ENCODE assay signal across 8 mouse cellular contexts in genomic region chr8:94770945-94771344, GRCm38 (mm10). TPM values are rescaled to one million over a fixed set of nuclear protein-coding genes. Genes with fewer than 3 reads are reported as not detected.
DNase-seq lines count a peak whose midpoint lies in the region; ATAC-seq and TF ChIP-seq lines count a peak whose summit lies in the region.
"Had no signal": no experiment of that assay in that cellular context is flagged by ENCODE, and none has a peak within 500 bp of the region (broad histone marks: within the 10 kb centered on the region; RNA-seq: fewer than 3 reads in every experiment).

No protein-coding gene starts in this region.

- H3K9ac ChIP-seq in liver, embryonic 11.5 days (ENCODE audit: low read depth, low read length), result no peak overlapping the region

- peaks cover 62% of the 10 kb centered on the region for H3K27me3 ChIP-seq in liver, embryonic 11.5 days (replicated peaks; ENCODE audit: control insufficient read depth, insufficient read depth, low read length)
- no peaks in the 10 kb centered on the region for H3K27me3 ChIP-seq in myocyte (ENCODE audit: control insufficient read depth, insufficient read depth, insufficient read length)

- no peak for TF ChIP-seq POLR2A in myocyte (IDR thresholded peaks at IDR 0.05; ENCODE audit: insufficient read length, low read depth)

- no peak overlapping the region for H3ac ChIP-seq in myocyte (ENCODE audit: control insufficient read depth, insufficient read length)

- peak; percentile 62; the same call in 1 of the 2 replicates for ATAC-seq in liver, embryonic 11.5 days (replicated peaks; ENCODE audit: low FRiP score)

- H3K9me3 ChIP-seq in liver, embryonic 11.5 days (ENCODE audit: control insufficient read depth, low read length), result no peaks in the 10 kb centered on the region
- H3K9me3 ChIP-seq: neural tube, embryonic 12.5 days had no signal

- no peaks in the 10 kb centered on the region for H3K79me2 ChIP-seq in myocyte (ENCODE audit: control insufficient read depth, insufficient read depth)

- no peak overlapping the region for H3K4me2 ChIP-seq in liver, embryonic 11.5 days
- no peak overlapping the region for H3K4me2 ChIP-seq in myocyte (ENCODE audit: low read depth)

- H3K36me3 ChIP-seq in liver, embryonic 11.5 days (ENCODE audit: control insufficient read depth, insufficient read depth, low read length), result no peaks in the 10 kb centered on the region
- H3K36me3 ChIP-seq in myocyte (ENCODE audit: control insufficient read depth, insufficient read depth), result no peaks in the 10 kb centered on the region
- H3K36me3 ChIP-seq: neural tube, embryonic 12.5 days had no signal

- 48% methylated on average over 6 of the region's 6 CpGs for WGBS in liver, embryonic 11.5 days

- no peak overlapping the region for H3K4me3 ChIP-seq in liver, embryonic 11.5 days (ENCODE audit: low read depth, low read length)
- no peak overlapping the region for H3K4me3 ChIP-seq in myocyte

- H3K4me1 ChIP-seq in liver, embryonic 11.5 days (replicated peaks; ENCODE audit: control insufficient read depth, insufficient read depth, low read length), result peaks cover 12% of the 10 kb centered on the region

- DNase-seq in liver, embryonic 11.5 days (ENCODE audit: low spot score), result no peak
- no peak for DNase-seq in liver
- peak; percentile 54 for DNase-seq in cerebellum, adult 9-11 months
- peak; percentile 85 to 86 for DNase-seq in kidney, postnatal 25 days
- DNase-seq in thymus, postnatal 36 days, result no peak
- no peak for DNase-seq in left cerebral cortex, adult 9 months (ENCODE audit: low spot score in 2 of 2)

- no peak overlapping the region for H3K27ac ChIP-seq in liver, embryonic 11.5 days (ENCODE audit: low read depth, low read length)
- H3K27ac ChIP-seq: neural tube, embryonic 12.5 days had no signal

TF ChIP-seq in myocyte, 11 proteins besides CTCF, POLR2A, EP300 and RAD21:
- no peak for TF ChIP-seq TCF3 (IDR thresholded peaks at IDR 0.05; ENCODE audit: insufficient read length, low read depth)
- peak in 2 of 3 experiments; percentile 8 to 28 for TF ChIP-seq MYOD1 (IDR thresholded peaks at IDR 0.05; ENCODE audit: control insufficient read depth in 1 of 3, insufficient read length in 2 of 3, low read depth in 2 of 3)
- peak in 2 of 3 experiments; percentile 25 to 41 for TF ChIP-seq MYOG (IDR thresholded peaks at IDR 0.05; ENCODE audit: control insufficient read depth in 1 of 3, insufficient read depth in 1 of 3, insufficient read length in 2 of 3, low read depth in 2 of 3)

RNA-seq across cellular contexts. Expression of gene Cx3cl1, which starts 0.9 kb away (rescaled TPM):
- 0.53 and 0.78 TPM in 2 replicates for polyA plus RNA-seq in liver, embryonic 11.5 days (2014; fragmentation: Nextera tagmentation; extraction: Ambion mirVana)
- polyA plus RNA-seq in myocyte (2012; fragmentation: generic; extraction: Trizol), result 8.3 TPM

RNA-seq across cellular contexts. Expression of gene Ccl22, which starts 25.6 kb away (rescaled TPM):
- polyA plus RNA-seq in liver, embryonic 11.5 days (2014; fragmentation: Nextera tagmentation; extraction: Ambion mirVana), result not detected in 2 replicates
- polyA plus RNA-seq in myocyte (2012; fragmentation: generic; extraction: Trizol), result not detected
- polyA plus RNA-seq: neural tube, embryonic 12.5 days had no signal

RNA-seq across cellular contexts. Expression of gene Ccl17, which starts 39.3 kb away (rescaled TPM):
- 0.62 and 1.3 TPM in 2 replicates for polyA plus RNA-seq in liver, embryonic 11.5 days (2014; fragmentation: Nextera tagmentation; extraction: Ambion mirVana)
- 0.48 TPM for polyA plus RNA-seq in myocyte (2012; fragmentation: generic; extraction: Trizol)
- polyA plus RNA-seq: neural tube, embryonic 12.5 days had no signal

Comparison
In these comparisons a context has a peak if more than half of its experiments do, and no peak if none do; other contexts are left out.
1. DNase-seq: peak in cerebellum, adult 9-11 months (single experiment) and kidney, postnatal 25 days (2 of 2); none in liver, embryonic 11.5 days (single experiment), liver (single experiment), thymus, postnatal 36 days (0 of 2) and left cerebral cortex, adult 9 months (0 of 2).